Mouse (Mus musculus) heart, adult 2 months (tissue): ENCODE data around the gene Olfr1197. TPM values are rescaled to one million over a fixed set of nuclear protein-coding genes. Genes with fewer than 3 reads are reported as not detected.

Experiments used
- DNase-seq, 2 experiments: peaks; one replicate each; pipeline ENCODE4 v3.0.0; 2021
- H3K27ac ChIP-seq: fragments of 200-600 bp; 2 replicates; pipeline ENCODE4 v1.8.1; 2022
- H3K27me3 ChIP-seq: fragments of 200-500 bp; 2 replicates; pipeline ENCODE4 v1.6.1; 2012; ENCODE audit warnings: mild to moderate bottlenecking, low read length, inconsistent platforms, mixed read lengths; ENCODE audit not compliant: control insufficient read depth, insufficient read depth
- H3K36me3 ChIP-seq: fragments of 200-500 bp; 2 replicates; pipeline ENCODE4 v1.6.1; 2012; ENCODE audit warnings: low read length, inconsistent platforms; ENCODE audit not compliant: control insufficient read depth, insufficient read depth
- H3K4me1 ChIP-seq: fragments of 200-500 bp; 2 replicates; pipeline ENCODE4 v1.6.1; 2011; ENCODE audit warnings: low read length; ENCODE audit not compliant: control insufficient read depth, insufficient read depth
- H3K4me3 ChIP-seq: fragments of 200-600 bp; 2 replicates; pipeline ENCODE4 v1.8.1; 2022
- H3K79me2 ChIP-seq: fragments of 200-500 bp; replicated peaks from 2 replicates; pipeline ENCODE4 v1.6.1; 2012; ENCODE audit warnings: mild to moderate bottlenecking, inconsistent platforms, low read length, moderate library complexity, mixed read lengths; ENCODE audit not compliant: control insufficient read depth, insufficient read depth
- H3K9ac ChIP-seq: fragments of 200-500 bp; 2 replicates; pipeline ENCODE4 v1.6.1; 2012; ENCODE audit warnings: low read depth, mild to moderate bottlenecking, control low read depth, inconsistent platforms, low read length, mixed read lengths
- CTCF ChIP-seq: fragments of 200-600 bp; IDR thresholded peaks from 2 replicates; pipeline ENCODE4 v1.8.1; 2022; ENCODE audit warnings: antibody characterized with exemption, mild to moderate bottlenecking, moderate library complexity
- EP300 ChIP-seq: fragments of 200-500 bp; IDR thresholded peaks from 2 replicates; pipeline ENCODE4 v1.6.1; 2011; ENCODE audit warnings: low read depth, low read length, control low read depth; ENCODE audit not compliant: insufficient read depth
- POLR2A ChIP-seq: fragments of 200-500 bp; IDR thresholded peaks from 2 replicates; pipeline ENCODE4 v1.6.1; 2011; ENCODE audit warnings: mild to moderate bottlenecking, low read depth, low read length, control low read depth; ENCODE audit not compliant: insufficient read depth
- WGBS: fragments of 180-500 bp; shearing (Covaris S2); methylation state at CpG from one replicate; pipeline ENCODE4 v1.1.7; 2018; 5-methylcytosine and 5-hydroxymethylcytosine counted together
- intact Hi-C: fragments of 180-260 bp; cut with DNase I; formaldehyde crosslinking; loops from one replicate; pipeline ENCODE4 v1.15.1; 2025
- long read RNA-seq: library from polyadenylated mRNA; stranded (forward); transcript quantifications from one replicate; pipeline ENCODE4 v2.0.0, GENCODE M21; 2021
- polyA plus RNA-seq: library from polyadenylated mRNA; depleted of rRNA; stranded (reverse); fragments of >200 nt; gene quantifications from 2 replicates; pipeline ENCODE4 v1.2.3, GENCODE M21; 2012; rRNA removed
- total RNA-seq, 2 experiments: library from RNA; stranded (reverse); gene quantifications; 2 replicates each; pipeline ENCODE4 v1.2.3; 2021

Olfr1197 gene
- not detected for total RNA-seq
- not detected in 2 replicates for polyA plus RNA-seq
- long read RNA-seq: 0 reads

DNA sequence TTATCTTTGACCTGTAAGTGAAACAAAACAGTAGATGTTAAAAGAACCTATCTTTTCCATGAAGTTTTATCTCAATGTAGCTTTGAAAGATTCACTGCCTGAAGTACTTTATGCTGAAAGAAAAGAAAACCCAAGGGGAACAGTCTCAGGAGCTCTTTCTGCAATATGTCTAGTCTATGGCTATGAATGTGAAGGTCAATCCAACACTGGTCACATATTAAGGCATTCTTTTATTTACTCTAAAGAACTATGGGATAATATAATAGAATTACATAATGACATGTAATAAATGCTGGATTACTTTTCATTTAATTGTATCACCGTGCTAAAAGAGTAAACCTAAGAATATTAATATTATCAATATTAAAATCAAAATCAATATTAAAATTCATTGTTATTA, at the start of gene Olfr1197:
Gene Olfr1197 (minus strand): TSS at position 101 of the 400 bp plus-strand sequence.
- WGBS: 62% methylated on average over 1 of the region's 1 CpGs

DNA sequence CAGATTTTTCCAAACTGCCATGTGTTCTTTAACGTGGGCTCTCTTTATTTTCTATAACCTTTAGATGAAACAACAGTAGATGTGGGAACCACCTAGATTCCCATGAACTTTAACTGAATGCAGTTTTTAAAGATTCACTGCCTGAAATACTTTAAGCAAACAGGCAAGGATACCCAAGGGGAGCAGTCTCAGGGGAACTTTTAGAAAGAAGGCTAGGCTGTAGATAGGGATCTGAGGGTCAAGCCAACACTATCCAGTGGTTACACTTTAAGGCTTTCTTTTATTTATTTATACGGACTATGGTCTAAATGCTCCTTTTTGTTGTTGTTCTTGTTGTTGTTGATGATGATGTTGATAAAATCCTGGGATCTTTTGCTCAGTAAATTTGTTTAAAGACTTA, 38.2 kb upstream of the Olfr1197 start, which contains the start of gene Olfr1200:
Gene Olfr1200 (minus strand): TSS at position 101 of the 400 bp plus-strand sequence.
- 55% methylated on average over 2 of the region's 2 CpGs for WGBS
- intact Hi-C loops: no loop called here
- no peak within 1 kb of the TSS for H3K27ac ChIP-seq

More for the DNA sequence above, at the start of gene Olfr1197:
- no peak for TF ChIP-seq EP300
- TF ChIP-seq POLR2A: no peak
- TF ChIP-seq CTCF: no peak
- Histone ChIP-seq H3K27me3 (no peaks in the 10 kb centered on the region), H3K9ac (no peak within 1 kb of the TSS), H3K27ac (no peak within 1 kb of the TSS), H3K79me2 (no peaks in the 10 kb centered on the region), H3K4me3 (no peak within 1 kb of the TSS), H3K4me1 (no peaks in the 10 kb centered on the region), H3K36me3 (no peaks in the 10 kb centered on the region)
- no peak for DNase-seq
- intact Hi-C loops: no loop called here

DNA sequence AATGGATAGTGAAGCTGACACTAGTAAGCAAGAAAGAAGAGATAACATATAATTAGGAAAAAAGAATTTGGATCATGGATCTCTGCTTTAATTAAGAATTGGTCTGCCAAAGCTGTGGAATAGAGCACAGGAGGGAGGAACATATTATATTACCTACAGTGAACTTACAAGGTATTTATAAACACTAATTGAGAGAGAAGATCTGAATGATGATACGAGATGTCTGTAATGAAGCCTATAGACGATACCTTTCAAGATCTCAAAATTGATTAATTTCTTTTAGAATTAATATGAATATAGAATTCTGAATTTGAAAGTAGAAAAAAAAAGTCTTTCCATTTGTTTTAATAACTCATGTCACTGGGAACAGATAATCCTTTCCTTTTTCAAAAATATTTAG, 28.2 kb upstream of the Olfr1197 start, which contains the start of gene Olfr1199:
Gene Olfr1199 (minus strand): TSS at position 101 of the 400 bp plus-strand sequence.
- no peak for TF ChIP-seq CTCF
- no peak for TF ChIP-seq EP300
- TF ChIP-seq POLR2A: no peak
- no peaks in the 10 kb centered on the region for H3K4me1 ChIP-seq
- no peak within 1 kb of the TSS for H3K4me3 ChIP-seq
- intact Hi-C loops: no loop called here
- H3K27me3 ChIP-seq: no peaks in the 10 kb centered on the region
- no peaks in the 10 kb centered on the region for H3K36me3 ChIP-seq
- no peak within 1 kb of the TSS for H3K27ac ChIP-seq
- no peaks in the 10 kb centered on the region for H3K79me2 ChIP-seq
- WGBS: 83% methylated on average over 2 of the region's 2 CpGs
- H3K9ac ChIP-seq: no peak within 1 kb of the TSS
- DNase-seq: no peak

More for the DNA sequence above, 38.2 kb upstream of the Olfr1197 start, which contains the start of gene Olfr1200:
- H3K4me1 ChIP-seq: no peaks in the 10 kb centered on the region
- DNase-seq: no peak
- H3K27me3 ChIP-seq: no peaks in the 10 kb centered on the region
- H3K4me3 ChIP-seq: no peak within 1 kb of the TSS
- H3K9ac ChIP-seq: no peak within 1 kb of the TSS
- no peaks in the 10 kb centered on the region for H3K36me3 ChIP-seq
- H3K79me2 ChIP-seq: no peaks in the 10 kb centered on the region
- no peak for TF ChIP-seq POLR2A
- no peak for TF ChIP-seq CTCF
- TF ChIP-seq EP300: no peak

DNA sequence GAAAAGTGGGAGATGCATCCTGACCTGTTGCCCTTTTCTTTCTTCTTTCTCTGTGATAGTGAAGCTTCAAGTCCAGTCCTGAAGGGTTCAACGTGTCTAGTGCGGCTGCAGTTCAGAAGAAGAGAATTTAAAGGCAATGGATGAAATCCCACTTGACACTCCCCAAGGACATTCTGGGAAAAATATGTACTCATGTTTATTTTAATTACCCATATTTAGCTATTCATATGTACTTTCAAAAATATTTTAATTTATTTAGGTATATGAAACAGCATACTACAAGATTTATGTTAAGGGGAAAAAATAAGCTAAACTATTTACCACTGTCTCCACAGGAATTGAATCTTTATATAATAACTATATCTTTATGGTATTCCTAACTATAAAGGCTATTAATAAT, 19.1 kb upstream of the Olfr1197 start, which contains the start of gene Olfr1198:
Gene Olfr1198 (minus strand): TSS at position 101 of the 400 bp plus-strand sequence.
- no peaks in the 10 kb centered on the region for H3K4me1 ChIP-seq
- H3K9ac ChIP-seq: no peak within 1 kb of the TSS
- no peak within 1 kb of the TSS for H3K27ac ChIP-seq
- no peaks in the 10 kb centered on the region for H3K36me3 ChIP-seq
- H3K79me2 ChIP-seq: no peaks in the 10 kb centered on the region
- H3K27me3 ChIP-seq: no peaks in the 10 kb centered on the region
- DNase-seq: no peak
- intact Hi-C loops: no loop called here
- TF ChIP-seq CTCF (no peak), EP300 (no peak), POLR2A (no peak)
- WGBS: 84% methylated on average over 2 of the region's 2 CpGs
- H3K4me3 ChIP-seq: no peak within 1 kb of the TSS

DNA sequence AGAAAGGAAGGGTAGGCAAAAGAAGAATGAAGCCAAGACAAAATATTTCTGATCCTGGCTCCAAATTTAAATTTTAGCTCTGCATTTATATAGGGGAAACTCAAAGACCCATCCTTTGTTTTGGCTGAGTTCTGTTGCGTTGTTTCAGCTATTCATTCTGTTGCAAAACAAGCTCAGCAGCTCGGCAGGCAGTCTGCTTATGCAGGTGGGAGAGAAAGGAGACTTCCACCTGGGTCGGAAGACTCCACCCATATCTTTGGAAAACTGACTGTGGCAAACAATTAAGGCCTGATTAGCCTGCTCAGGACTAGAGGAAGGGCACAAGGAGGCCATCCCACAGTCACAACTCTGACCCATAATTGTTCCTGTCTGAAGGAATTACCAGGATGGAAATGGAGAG, 11.2 kb upstream of the Olfr1197 start:
- intact Hi-C loops: no loop called here
- H3K27me3 ChIP-seq: no peaks in the 10 kb centered on the region
- no peaks in the 10 kb centered on the region for H3K36me3 ChIP-seq
- TF ChIP-seq CTCF (no peak), EP300 (no peak), POLR2A (no peak)
- no peak overlapping the region for H3K9ac ChIP-seq
- 70% methylated on average over 3 of the region's 3 CpGs for WGBS
- H3K4me3 ChIP-seq: no peak overlapping the region
- no peaks in the 10 kb centered on the region for H3K79me2 ChIP-seq
- H3K27ac ChIP-seq: no peak overlapping the region
- no peaks in the 10 kb centered on the region for H3K4me1 ChIP-seq
- DNase-seq: no peak

DNA sequence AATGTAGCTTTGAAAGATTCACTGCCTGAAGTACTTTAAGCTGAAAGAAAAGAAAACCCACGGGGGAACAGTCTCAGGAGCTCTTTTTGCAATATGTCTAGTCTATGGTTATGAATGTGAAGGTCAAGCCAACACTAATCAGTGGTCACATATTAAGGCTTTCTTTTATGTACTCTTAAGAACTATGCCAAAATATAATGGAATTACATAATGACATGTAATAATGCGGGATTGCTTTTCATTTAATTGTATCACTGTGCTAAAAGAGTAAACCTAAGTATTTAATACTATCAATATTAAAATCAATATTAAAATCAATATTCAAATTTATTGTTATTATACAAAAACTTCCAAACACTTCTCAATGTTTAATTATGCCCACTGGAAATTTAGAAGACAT, 27.7 kb downstream of the Olfr1197 start, which contains the start of gene Olfr1196:
Gene Olfr1196 (minus strand): TSS at position 101 of the 400 bp plus-strand sequence.
- TF ChIP-seq CTCF: no peak
- TF ChIP-seq EP300: no peak
- TF ChIP-seq POLR2A: no peak
- Histone ChIP-seq H3K27me3 (no peaks in the 10 kb centered on the region), H3K36me3 (no peaks in the 10 kb centered on the region), H3K79me2 (no peaks in the 10 kb centered on the region), H3K4me1 (no peaks in the 10 kb centered on the region), H3K4me3 (no peak within 1 kb of the TSS), H3K9ac (no peak within 1 kb of the TSS), H3K27ac (no peak within 1 kb of the TSS)
- no peak for DNase-seq
- intact Hi-C loops: no loop called here
- 72% methylated on average over 2 of the region's 2 CpGs for WGBS
